Mouse (Mus musculus): ENCODE measurements at regions not wholly inside any gene's neighbourhood (a gene's known extent, or its start where the extent isn't known, plus 50 kb on each side); places are given as distances from the start of the nearest gene placed in this dataset.

DNA sequence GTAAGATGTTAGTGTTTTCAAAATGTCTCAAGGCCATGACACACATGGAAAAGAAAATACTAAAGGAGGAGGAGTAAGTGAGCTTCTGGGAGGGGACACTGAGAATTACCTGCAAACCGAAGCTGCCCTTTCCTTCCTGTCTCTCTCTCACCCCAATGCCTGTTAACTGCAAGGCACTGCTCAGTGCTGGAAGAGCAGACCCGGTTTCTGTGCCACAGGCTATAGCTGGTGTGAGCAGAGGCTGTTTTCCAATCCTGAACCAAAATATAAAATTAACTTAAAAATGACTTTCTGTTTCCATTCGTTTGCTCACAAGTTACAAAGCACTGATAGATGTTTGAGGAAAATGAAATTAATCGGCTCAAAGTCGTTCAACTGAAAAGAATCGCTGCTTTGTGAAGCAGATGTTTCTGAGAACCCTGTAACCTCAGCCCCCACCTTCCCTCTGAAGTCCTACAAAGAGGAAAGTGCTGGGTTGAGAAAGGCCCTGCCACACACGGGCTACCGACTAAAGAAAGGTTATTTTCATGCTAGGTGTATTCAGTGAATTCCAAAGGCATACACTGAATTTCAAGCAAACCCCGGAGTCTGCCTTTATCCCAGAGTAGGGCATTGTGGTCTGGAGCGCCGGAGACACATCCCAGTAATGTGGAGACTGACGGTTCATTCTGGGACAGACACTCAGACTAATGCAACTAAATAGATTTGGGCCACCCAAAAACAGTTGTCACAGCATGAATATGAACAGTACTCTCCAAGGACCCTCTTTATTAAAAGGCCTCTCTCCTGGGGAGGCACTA is 111.1 kb upstream of the Hapln1 start:
- no peaks in the 10 kb centered on the region for H3K4me1 ChIP-seq (ENCODE audit: control insufficient read depth, insufficient read depth, low read length)
- H3K27ac ChIP-seq (ENCODE audit: insufficient read depth, low read depth, low read length): no peak overlapping the region
- 54% methylated on average over 12 of the region's 12 CpGs for WGBS
- no peak for TF ChIP-seq CTCF (conservative IDR thresholded peaks at IDR 0.05; ENCODE audit: insufficient read depth, insufficient read length, low read depth, low read length)
- no peak for TF ChIP-seq POLR2A (IDR thresholded peaks at IDR 0.05; ENCODE audit: low read depth, low read length)
- DNase-seq: no peak
- H3K36me3 ChIP-seq (ENCODE audit: control insufficient read depth, insufficient read depth, low read length): no peaks in the 10 kb centered on the region
- no peaks in the 10 kb centered on the region for H3K27me3 ChIP-seq (replicated peaks; ENCODE audit: control insufficient read depth, insufficient read depth, low read length)
- H3K4me3 ChIP-seq (ENCODE audit: insufficient read depth, low read depth, low read length): no peak overlapping the region

DNA sequence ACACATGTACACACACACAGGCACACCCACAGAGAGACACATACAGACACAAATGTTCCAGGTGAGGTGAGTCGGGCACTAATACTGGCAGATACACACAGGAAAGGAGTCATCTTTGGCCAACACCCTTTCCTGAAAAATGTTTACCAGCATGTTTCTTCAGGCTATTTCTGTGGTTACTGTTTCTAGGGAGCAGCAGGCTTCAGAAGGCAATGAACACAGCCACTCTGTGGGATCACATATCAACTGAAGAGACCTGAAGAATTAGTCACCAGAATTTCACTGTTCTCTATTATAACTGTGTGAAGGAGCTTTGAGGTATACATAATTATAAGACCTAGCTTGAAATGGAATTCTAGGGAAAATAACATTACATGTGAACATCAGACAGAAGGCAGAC is 94.7 kb upstream of the Hapln1 start:
- no peaks in the 10 kb centered on the region for H3K36me3 ChIP-seq (ENCODE audit: control insufficient read depth, insufficient read depth, low read length)
- TF ChIP-seq CTCF (conservative IDR thresholded peaks at IDR 0.05; ENCODE audit: insufficient read depth, insufficient read length, low read depth, low read length) (no peak), POLR2A (IDR thresholded peaks at IDR 0.05; ENCODE audit: low read depth, low read length) (no peak)
- H3K4me3 ChIP-seq (ENCODE audit: insufficient read depth, low read depth, low read length): no peak overlapping the region
- DNase-seq: no peak
- no peak overlapping the region for H3K27ac ChIP-seq (ENCODE audit: insufficient read depth, low read depth, low read length)
- WGBS: 80% methylated on average over 1 of the region's 1 CpGs
- no peaks in the 10 kb centered on the region for H3K27me3 ChIP-seq (replicated peaks; ENCODE audit: control insufficient read depth, insufficient read depth, low read length)
- no peaks in the 10 kb centered on the region for H3K4me1 ChIP-seq (ENCODE audit: control insufficient read depth, insufficient read depth, low read length)

DNA sequence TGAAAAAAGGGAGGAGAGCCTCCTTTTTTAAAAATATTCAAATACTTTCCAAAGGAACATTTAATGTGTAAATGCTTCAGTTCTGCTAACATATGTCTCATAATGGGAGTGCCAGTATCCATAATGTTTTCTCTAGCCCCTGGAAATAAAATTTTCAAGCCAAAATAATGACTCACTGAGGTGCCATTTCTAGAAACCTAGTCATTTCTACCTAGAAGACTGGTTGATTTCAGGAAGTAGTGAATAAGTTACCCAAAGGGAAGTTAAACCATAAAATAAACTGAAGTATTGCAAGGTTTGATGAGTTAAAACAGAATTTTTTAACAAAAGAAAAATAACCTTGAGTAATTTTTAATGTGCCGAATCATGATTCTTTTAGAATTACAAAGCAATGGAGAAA is 85.8 kb upstream of the Hapln1 start:
- WGBS: 94% methylated on average over 1 of the region's 1 CpGs
- Histone ChIP-seq H3K27ac (ENCODE audit: insufficient read depth, low read depth, low read length) (no peak overlapping the region), H3K4me3 (ENCODE audit: insufficient read depth, low read depth, low read length) (no peak overlapping the region), H3K36me3 (ENCODE audit: control insufficient read depth, insufficient read depth, low read length) (no peaks in the 10 kb centered on the region), H3K4me1 (ENCODE audit: control insufficient read depth, insufficient read depth, low read length) (no peaks in the 10 kb centered on the region), H3K27me3 (replicated peaks; ENCODE audit: control insufficient read depth, insufficient read depth, low read length) (no peaks in the 10 kb centered on the region)
- DNase-seq: no peak
- TF ChIP-seq CTCF (conservative IDR thresholded peaks at IDR 0.05; ENCODE audit: insufficient read depth, insufficient read length, low read depth, low read length) (no peak), POLR2A (IDR thresholded peaks at IDR 0.05; ENCODE audit: low read depth, low read length) (no peak)

DNA sequence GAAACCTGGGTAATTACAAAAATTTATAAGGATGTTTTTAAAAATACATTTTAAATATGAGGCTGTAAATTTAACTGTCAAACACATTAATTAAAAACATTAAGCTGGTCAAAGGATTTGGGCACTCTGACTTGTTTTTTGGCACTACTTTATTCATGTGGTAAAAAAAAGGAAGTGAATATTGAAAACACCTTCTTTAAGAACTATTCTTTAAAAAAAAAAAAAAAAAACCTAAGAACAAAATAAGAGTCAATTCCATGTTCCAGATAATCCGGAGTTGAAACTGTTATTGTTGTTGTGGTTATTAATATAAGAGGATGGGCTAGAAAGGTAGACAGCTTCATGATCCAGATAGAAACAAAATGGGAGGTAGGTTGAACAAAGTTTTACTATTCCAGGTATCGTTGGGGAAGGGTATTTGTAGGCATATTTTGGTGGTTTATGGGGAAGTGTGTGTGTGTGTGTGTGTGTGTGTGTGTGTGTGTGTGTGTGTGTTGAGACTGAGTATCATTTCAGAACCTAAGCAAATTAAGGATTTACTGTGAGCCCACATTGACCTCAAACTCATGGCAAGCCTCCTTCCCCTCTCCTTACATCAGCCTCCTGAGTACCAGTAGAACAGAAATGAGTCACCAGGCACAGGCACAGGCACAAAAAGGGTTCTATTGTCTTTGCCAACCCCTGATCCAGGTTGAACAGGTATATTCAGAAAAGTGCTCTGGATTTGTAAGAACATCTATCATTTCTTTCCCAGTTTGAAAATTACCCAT is 85.2 kb upstream of the Hapln1 start:
- H3K27ac ChIP-seq (ENCODE audit: insufficient read depth, low read depth, low read length): no peak overlapping the region
- DNase-seq: no peak
- H3K36me3 ChIP-seq (ENCODE audit: control insufficient read depth, insufficient read depth, low read length): no peaks in the 10 kb centered on the region
- no peak for TF ChIP-seq CTCF (conservative IDR thresholded peaks at IDR 0.05; ENCODE audit: insufficient read depth, insufficient read length, low read depth, low read length)
- no peak for TF ChIP-seq POLR2A (IDR thresholded peaks at IDR 0.05; ENCODE audit: low read depth, low read length)
- no peaks in the 10 kb centered on the region for H3K4me1 ChIP-seq (ENCODE audit: control insufficient read depth, insufficient read depth, low read length)
- 82% methylated on average over 2 of the region's 2 CpGs for WGBS
- no peak overlapping the region for H3K4me3 ChIP-seq (ENCODE audit: insufficient read depth, low read depth, low read length)
- no peaks in the 10 kb centered on the region for H3K27me3 ChIP-seq (replicated peaks; ENCODE audit: control insufficient read depth, insufficient read depth, low read length)

DNA sequence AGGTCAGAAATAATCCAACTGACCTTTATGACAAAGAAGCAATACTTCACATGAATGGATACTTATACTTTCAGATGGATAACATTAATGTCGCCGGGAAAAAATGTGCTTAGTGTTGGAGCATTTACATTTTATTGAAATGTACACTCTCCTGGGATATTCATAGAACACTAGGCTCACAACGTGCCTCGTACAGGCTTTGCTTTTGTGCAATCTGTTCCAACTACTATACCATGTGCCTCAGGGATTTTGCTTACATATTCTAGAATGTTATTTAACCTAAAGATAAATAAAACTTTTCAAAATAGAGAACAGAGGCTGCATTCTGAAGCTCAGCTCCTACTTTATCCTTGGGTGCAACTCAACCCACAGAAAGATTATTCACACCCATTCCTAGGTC is 75.8 kb upstream of the Hapln1 start:
- H3K27me3 ChIP-seq (replicated peaks; ENCODE audit: control insufficient read depth, insufficient read depth, low read length): no peaks in the 10 kb centered on the region
- H3K4me3 ChIP-seq (ENCODE audit: insufficient read depth, low read depth, low read length): no peak overlapping the region
- no peak for DNase-seq
- WGBS: 85% methylated on average over 4 of the region's 4 CpGs
- H3K4me1 ChIP-seq (ENCODE audit: control insufficient read depth, insufficient read depth, low read length): no peaks in the 10 kb centered on the region
- TF ChIP-seq CTCF (conservative IDR thresholded peaks at IDR 0.05; ENCODE audit: insufficient read depth, insufficient read length, low read depth, low read length) (no peak), POLR2A (IDR thresholded peaks at IDR 0.05; ENCODE audit: low read depth, low read length) (no peak)
- no peak overlapping the region for H3K27ac ChIP-seq (ENCODE audit: insufficient read depth, low read depth, low read length)
- H3K36me3 ChIP-seq (ENCODE audit: control insufficient read depth, insufficient read depth, low read length): no peaks in the 10 kb centered on the region
